Mouse (Mus musculus) midbrain, embryonic 16.5 days (tissue): ENCODE measurements around the gene Fbxw4. TPM values are rescaled to one million over a fixed set of nuclear protein-coding genes. Genes with fewer than 3 reads are reported as not detected.

Source experiments
- ATAC-seq: fragments of 200-750 bp; cut with Nextera tagmentation; 2 replicates; pipeline ENCODE4 v1.8.0; 2017; ENCODE audit warnings: moderate TSS enrichment
- H3K27ac ChIP-seq: fragments of 300-500 bp; sonication (generic); 2 replicates; pipeline ENCODE4 v1.5.1; 2014; ENCODE audit warnings: mild to moderate bottlenecking, low read length, mixed read lengths
- H3K27me3 ChIP-seq: fragments of 300-500 bp; sonication (generic); 2 replicates; pipeline ENCODE4 v1.6.1; 2014; ENCODE audit warnings: low read depth, low read length, mixed read lengths; ENCODE audit not compliant: control insufficient read depth, insufficient read depth
- H3K36me3 ChIP-seq: fragments of 300-500 bp; sonication (generic); 2 replicates; pipeline ENCODE4 v1.6.1; 2014; ENCODE audit warnings: mild to moderate bottlenecking, low read length, moderate library complexity, mixed read lengths; ENCODE audit not compliant: control insufficient read depth, insufficient read depth
- H3K4me1 ChIP-seq: fragments of 300-500 bp; sonication (generic); 2 replicates; pipeline ENCODE4 v1.6.1; 2014; ENCODE audit warnings: mild to moderate bottlenecking, low read length, mixed read lengths; ENCODE audit not compliant: control insufficient read depth, insufficient read depth
- H3K4me2 ChIP-seq: fragments of 300-500 bp; sonication (generic); 2 replicates; pipeline ENCODE4 v1.6.1; 2014; ENCODE audit warnings: mild to moderate bottlenecking, low read length, mixed read lengths
- H3K4me3 ChIP-seq: fragments of 300-500 bp; sonication (generic); 2 replicates; pipeline ENCODE4 v1.5.1; 2014; ENCODE audit warnings: low read depth, mild to moderate bottlenecking, low read length, moderate library complexity, mixed read lengths
- H3K9ac ChIP-seq: fragments of 300-500 bp; sonication (generic); 2 replicates; pipeline ENCODE4 v1.6.1; 2014; ENCODE audit warnings: low read depth, low read length, mixed read lengths
- H3K9me3 ChIP-seq: fragments of 300-500 bp; sonication (generic); replicated peaks from 2 replicates; pipeline ENCODE4 v1.6.1; 2014; ENCODE audit warnings: mild to moderate bottlenecking, low read length, mixed read lengths; ENCODE audit not compliant: control insufficient read depth, poor library complexity, severe bottlenecking
- WGBS: fragments of 180-500 bp; shearing (Covaris S2); extraction: QIAGEN DNeasy Blood & Tissue Kit; methylation state at CpG from one replicate; pipeline ENCODE4 v1.1.7; 2014; 5-methylcytosine and 5-hydroxymethylcytosine counted together
- polyA plus RNA-seq: library from polyadenylated mRNA; unstranded; fragments of >200 nt; fragmentation: Nextera tagmentation; extraction: Ambion mirVana; gene quantifications from 2 replicates; pipeline ENCODE4 v1.2.1, GENCODE M21; 2015

The Fbxw4 gene
- polyA plus RNA-seq, 1 experiment from 2014 or later, result 5.6 TPM

GRCm38 (mm10) chr19:45582161-45582560, 78.0 kb downstream of the Fbxw4 start:
- no peak for ATAC-seq
- Histone ChIP-seq H3K9me3 (no peaks in the 10 kb centered on the region), H3K36me3 (peaks cover 14% of the 10 kb centered on the region), H3K27ac (no peak overlapping the region), H3K4me1 (peaks cover 13% of the 10 kb centered on the region), H3K4me2 (no peak overlapping the region), H3K27me3 (peaks cover 4% of the 10 kb centered on the region; the same call in 1 of the 2 replicates), H3K9ac (no peak overlapping the region), H3K4me3 (no peak overlapping the region)
- WGBS, result 15% methylated on average over 8 of the region's 8 CpGs

DNA sequence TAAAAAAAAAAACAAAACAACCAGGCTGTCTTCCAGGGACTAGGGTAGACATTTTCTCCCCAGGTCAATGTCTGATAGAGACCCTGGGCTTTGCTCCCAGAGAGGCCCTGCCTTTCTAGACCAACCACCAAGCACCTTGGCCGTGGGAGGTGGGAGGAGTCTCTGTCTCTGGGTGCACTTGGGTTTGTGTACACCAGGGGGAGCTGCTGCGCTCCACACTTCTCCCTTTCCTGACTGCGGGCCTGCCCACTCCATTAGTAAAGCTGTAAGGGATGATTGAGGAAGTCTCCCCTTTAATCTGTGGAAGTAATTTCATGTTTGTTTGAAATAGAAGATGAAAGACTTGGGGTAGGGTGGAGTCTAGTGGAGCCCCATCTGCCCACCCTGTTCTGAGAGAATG, 78.9 kb downstream of the Fbxw4 start:
- Histone ChIP-seq H3K4me3 (no peak overlapping the region), H3K9me3 (no peaks in the 10 kb centered on the region), H3K4me2 (no peak overlapping the region), H3K27ac (no peak overlapping the region), H3K9ac (no peak overlapping the region), H3K27me3 (0 out of 2 replicates have a peak, but pooled peaks cover 4% of the 10 kb centered on the region), H3K36me3 (peaks cover 14% of the 10 kb centered on the region), H3K4me1 (peaks cover 11% of the 10 kb centered on the region)
- 63% methylated on average over 3 of the region's 3 CpGs for WGBS
- no peak for ATAC-seq

GRCm38 (mm10) chr19:45580235-45580634, 79.9 kb downstream of the Fbxw4 start:
- 19% methylated on average over 11 of the region's 12 CpGs for WGBS
- H3K9me3 ChIP-seq, result no peaks in the 10 kb centered on the region
- H3K4me1 ChIP-seq, result peaks cover 11% of the 10 kb centered on the region
- 0 out of 2 replicates have a peak, but pooled peaks cover 4% of the 10 kb centered on the region for H3K27me3 ChIP-seq
- H3K9ac ChIP-seq, result no peak overlapping the region
- H3K36me3 ChIP-seq, result peaks cover 14% of the 10 kb centered on the region
- no peak for ATAC-seq
- no peak overlapping the region for H3K4me2 ChIP-seq
- H3K27ac ChIP-seq, result no peak overlapping the region
- no peak overlapping the region for H3K4me3 ChIP-seq

GRCm38 (mm10) chr19:45579416-45579815, 80.7 kb downstream of the Fbxw4 start:
- H3K4me1 ChIP-seq, result peaks cover 11% of the 10 kb centered on the region
- H3K9ac ChIP-seq, result no peak overlapping the region
- peaks cover 14% of the 10 kb centered on the region for H3K36me3 ChIP-seq
- H3K27me3 ChIP-seq, result 0 out of 2 replicates have a peak, but pooled peaks cover 4% of the 10 kb centered on the region
- H3K4me2 ChIP-seq, result no peak overlapping the region
- H3K27ac ChIP-seq, result no peak overlapping the region
- 83% methylated on average over 7 of the region's 7 CpGs for WGBS
- no peak for ATAC-seq
- no peaks in the 10 kb centered on the region for H3K9me3 ChIP-seq
- H3K4me3 ChIP-seq, result no peak overlapping the region

DNA sequence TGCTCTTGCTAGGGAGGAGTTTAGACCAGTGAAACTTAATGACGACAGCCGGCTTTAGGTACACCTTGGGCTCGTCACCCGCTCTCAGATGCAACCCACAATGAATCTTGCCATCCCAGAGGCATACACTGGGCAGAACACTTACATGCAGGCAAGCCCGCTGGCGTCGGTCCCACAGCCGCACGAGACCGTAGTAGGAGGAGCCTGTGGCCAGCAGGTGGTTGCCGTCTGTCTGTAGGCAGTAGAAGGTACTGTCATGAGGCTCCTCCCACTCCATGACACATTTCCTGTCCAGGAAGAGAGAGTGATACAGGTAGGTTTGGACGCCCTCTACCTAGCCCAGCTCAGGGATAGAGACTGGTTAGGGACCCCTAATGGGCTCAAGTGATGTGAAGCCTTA, 81.1 kb downstream of the Fbxw4 start:
- H3K9ac ChIP-seq, result no peak overlapping the region
- 0 out of 2 replicates have a peak, but pooled peaks cover 4% of the 10 kb centered on the region for H3K27me3 ChIP-seq
- H3K4me3 ChIP-seq, result no peak overlapping the region
- WGBS, result 86% methylated on average over 12 of the region's 12 CpGs
- H3K27ac ChIP-seq, result no peak overlapping the region
- peaks cover 11% of the 10 kb centered on the region for H3K4me1 ChIP-seq
- ATAC-seq, result no peak
- H3K4me2 ChIP-seq, result no peak overlapping the region
- H3K9me3 ChIP-seq, result no peaks in the 10 kb centered on the region
- H3K36me3 ChIP-seq, result peaks cover 14% of the 10 kb centered on the region

DNA sequence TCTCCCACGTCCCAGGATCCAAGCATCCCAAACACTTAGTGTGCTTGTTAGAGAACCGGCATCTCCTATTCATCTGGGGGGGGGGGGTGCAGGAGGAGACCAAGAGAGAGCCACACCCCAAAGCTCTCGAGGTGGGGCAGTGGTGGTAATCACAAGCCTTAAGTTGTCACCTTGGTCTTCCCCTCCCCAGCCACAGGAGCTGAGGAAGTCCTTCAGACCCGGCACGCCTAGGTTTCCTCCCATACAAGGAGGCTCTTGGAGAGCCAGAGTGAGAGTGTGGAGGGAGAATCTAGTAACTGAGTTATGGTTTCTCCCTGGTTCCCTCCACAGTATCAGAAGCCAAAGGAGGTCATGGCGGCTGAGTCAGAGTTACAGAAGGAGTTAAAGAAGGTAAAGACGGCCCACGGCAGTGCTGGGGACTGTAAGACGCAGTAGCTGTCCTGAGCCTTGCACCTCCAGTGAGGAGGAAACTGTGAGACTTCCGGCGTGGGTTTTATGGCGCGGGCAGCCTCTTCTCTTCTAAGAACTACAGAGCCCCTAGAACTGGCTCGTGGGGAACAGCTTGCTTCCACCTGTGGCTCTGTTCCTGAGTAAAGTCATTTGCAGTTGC, 82.9 kb downstream of the Fbxw4 start:
- Histone ChIP-seq H3K9ac (no peak overlapping the region), H3K4me3 (no peak overlapping the region), H3K27me3 (0 out of 2 replicates have a peak, but pooled peaks cover 4% of the 10 kb centered on the region), H3K36me3 (peaks cover 14% of the 10 kb centered on the region), H3K4me2 (no peak overlapping the region), H3K9me3 (no peaks in the 10 kb centered on the region), H3K4me1 (peaks cover 9% of the 10 kb centered on the region), H3K27ac (no peak overlapping the region)
- 87% methylated on average over 14 of the region's 14 CpGs for WGBS
- ATAC-seq, result no peak

DNA sequence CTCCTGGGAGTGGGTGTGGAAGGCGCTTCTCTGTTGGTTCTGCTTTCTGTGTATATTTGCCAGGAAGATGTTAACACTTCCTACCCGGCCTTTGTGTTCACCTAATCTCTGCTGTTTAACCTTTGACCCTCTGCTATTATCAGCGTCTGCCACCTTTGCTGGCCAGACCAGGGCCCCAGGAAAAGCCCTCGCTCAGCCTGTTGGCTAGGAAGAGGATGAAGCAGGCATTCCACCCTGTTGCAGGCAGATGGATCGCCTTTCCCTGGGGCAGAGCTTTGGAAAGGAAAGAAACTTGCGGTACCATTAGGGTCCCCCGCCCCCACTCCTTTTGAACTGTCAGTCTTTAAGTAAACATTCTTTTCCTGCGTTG, 84.5 kb downstream of the Fbxw4 start:
- peaks cover 9% of the 10 kb centered on the region for H3K4me1 ChIP-seq
- peaks cover 17% of the 10 kb centered on the region for H3K36me3 ChIP-seq
- no peak overlapping the region for H3K9ac ChIP-seq
- H3K4me3 ChIP-seq, result no peak overlapping the region
- 0 out of 2 replicates have a peak, but pooled peaks cover 10% of the 10 kb centered on the region for H3K27me3 ChIP-seq
- no peak for ATAC-seq
- WGBS, result 14% methylated on average over 8 of the region's 8 CpGs
- no peaks in the 10 kb centered on the region for H3K9me3 ChIP-seq
- no peak overlapping the region for H3K27ac ChIP-seq
- H3K4me2 ChIP-seq, result no peak overlapping the region

GRCm38 (mm10) chr19:45574941-45575631, 85.0 kb downstream of the Fbxw4 start:
- no peak overlapping the region for H3K27ac ChIP-seq
- 51% methylated on average over 19 of the region's 19 CpGs for WGBS

GRCm38 (mm10) chr19:45574339-45574898, 85.7 kb downstream of the Fbxw4 start:
- Histone ChIP-seq H3K4me1 (no peaks in the 10 kb centered on the region; the same call in 1 of the 2 replicates), H3K9ac (no peak overlapping the region), H3K4me3 (no peak overlapping the region), H3K36me3 (peaks cover 17% of the 10 kb centered on the region), H3K27me3 (peaks cover 15% of the 10 kb centered on the region), H3K27ac (no peak overlapping the region), H3K9me3 (no peaks in the 10 kb centered on the region), H3K4me2 (no peak overlapping the region)
- ATAC-seq, result 0 out of 2 replicates have a peak, but pooled peaks have one; percentile 25
- WGBS, result 80% methylated on average over 7 of the region's 7 CpGs

More at GRCm38 (mm10) chr19:45574941-45575631, 85.0 kb downstream of the Fbxw4 start:
- no peak overlapping the region for H3K4me3 ChIP-seq
- H3K36me3 ChIP-seq, result peaks cover 17% of the 10 kb centered on the region
- no peak overlapping the region for H3K9ac ChIP-seq
- H3K27me3 ChIP-seq, result 0 out of 2 replicates have a peak, but pooled peaks cover 10% of the 10 kb centered on the region
- no peaks in the 10 kb centered on the region for H3K9me3 ChIP-seq
- H3K4me2 ChIP-seq, result no peak overlapping the region
- ATAC-seq, result no peak
- peaks cover 5% of the 10 kb centered on the region for H3K4me1 ChIP-seq
